Mouse (Mus musculus) ES-Bruce4 (cell line): ENCODE results near the gene Ankrd33b. TPM values are rescaled to one million over a fixed set of nuclear protein-coding genes. Genes with fewer than 3 reads are reported as not detected.
A peak's percentile ranks its signal among the peaks of the same experiment; 100 is the strongest.

ENCODE experiments used
- H3K27ac ChIP-seq: 2 replicates; pipeline ENCODE4 v1.5.1; 2012; ENCODE audit warnings: low read length, inconsistent platforms; ENCODE audit not compliant: insufficient read depth
- H3K27me3 ChIP-seq: 2 replicates; pipeline ENCODE4 v1.6.1; 2012; ENCODE audit warnings: mild to moderate bottlenecking, low read length, inconsistent platforms; ENCODE audit not compliant: control insufficient read depth, poor library complexity, insufficient read depth, severe bottlenecking
- H3K36me3 ChIP-seq: 2 replicates; pipeline ENCODE4 v1.6.1; 2012; ENCODE audit warnings: inconsistent platforms, mild to moderate bottlenecking, low read length, moderate library complexity; ENCODE audit not compliant: control insufficient read depth, poor library complexity, insufficient read depth, severe bottlenecking
- H3K4me1 ChIP-seq: one replicate; pipeline ENCODE4 v1.8.1; 2011; ENCODE audit warnings: low read length; ENCODE audit not compliant: control insufficient read depth, insufficient read depth
- H3K4me3 ChIP-seq: 2 replicates; pipeline ENCODE4 v1.5.1; 2011; ENCODE audit warnings: low read depth, mild to moderate bottlenecking, low read length
- H3K9ac ChIP-seq: 2 replicates; pipeline ENCODE4 v1.6.1; 2012; ENCODE audit warnings: low read depth, mild to moderate bottlenecking, inconsistent platforms; ENCODE audit not compliant: poor library complexity, severe bottlenecking
- H3K9me3 ChIP-seq: replicated peaks from 2 replicates; pipeline ENCODE4 v1.6.1; 2012; ENCODE audit warnings: mild to moderate bottlenecking, low read length, inconsistent platforms; ENCODE audit not compliant: control insufficient read depth, poor library complexity, insufficient read depth, severe bottlenecking
- CTCF ChIP-seq: IDR thresholded peaks from one replicate; pipeline ENCODE4 v1.8.1; 2011; ENCODE audit warnings: low read depth, low read length
- EP300 ChIP-seq: IDR thresholded peaks from 2 replicates; pipeline ENCODE4 v1.6.1; 2011; ENCODE audit warnings: low read depth, low read length; ENCODE audit not compliant: insufficient read depth
- POLR2A ChIP-seq: IDR thresholded peaks from one replicate; pipeline ENCODE4 v1.8.1; 2011; ENCODE audit warnings: low read length; ENCODE audit not compliant: insufficient read depth
- polyA plus RNA-seq: library from polyadenylated mRNA; stranded (reverse); fragments of >200 nt; gene quantifications from 2 replicates; pipeline ENCODE4 v1.2.4, GENCODE M21; 2011; ENCODE audit warnings: low read depth; ENCODE audit not compliant: missing spikeins, insufficient read depth, insufficient read length

The Ankrd33b gene
- polyA plus RNA-seq, 1 experiment: 1.6 TPM

GRCm38 (mm10) chr15:31331742-31332141, 35.8 kb downstream of the Ankrd33b start:
- no peak overlapping the region for H3K27ac ChIP-seq
- TF ChIP-seq CTCF (no peak), POLR2A (no peak), EP300 (no peak)
- H3K9me3 ChIP-seq: no peaks in the 10 kb centered on the region
- no peaks in the 10 kb centered on the region for H3K36me3 ChIP-seq
- no peak overlapping the region for H3K4me3 ChIP-seq
- no peaks in the 10 kb centered on the region for H3K4me1 ChIP-seq
- no peak overlapping the region for H3K9ac ChIP-seq
- no peaks in the 10 kb centered on the region for H3K27me3 ChIP-seq

- Histone ChIP-seq H3K9me3 (no peaks in the 10 kb centered on the region), H3K4me3 (no peak overlapping the region), H3K36me3 (no peaks in the 10 kb centered on the region), H3K27ac (no peak overlapping the region), H3K4me1 (no peaks in the 10 kb centered on the region), H3K27me3 (no peaks in the 10 kb centered on the region), H3K9ac (no peak overlapping the region)
- TF ChIP-seq EP300 (no peak), CTCF (no peak), POLR2A (no peak)
These were observed 39.4 kb downstream of the Ankrd33b start for GRCm38 (mm10) chr15:31328082-31328614.

GRCm38 (mm10) chr15:31325660-31326354, 41.7 kb downstream of the Ankrd33b start:
- Histone ChIP-seq H3K9ac (no peak overlapping the region), H3K9me3 (no peaks in the 10 kb centered on the region), H3K4me1 (no peaks in the 10 kb centered on the region), H3K27me3 (no peaks in the 10 kb centered on the region), H3K4me3 (no peak overlapping the region), H3K36me3 (no peaks in the 10 kb centered on the region), H3K27ac (no peak overlapping the region)
- TF ChIP-seq CTCF (no peak), POLR2A (no peak), EP300 (no peak)

GRCm38 (mm10) chr15:31324551-31324950, 43.0 kb downstream of the Ankrd33b start:
- Histone ChIP-seq H3K4me3 (peak overlapping the region; percentile 16; the same call in 1 of the 2 replicates), H3K27me3 (no peaks in the 10 kb centered on the region), H3K4me1 (no peaks in the 10 kb centered on the region), H3K9me3 (no peaks in the 10 kb centered on the region), H3K27ac (no peak overlapping the region), H3K36me3 (no peaks in the 10 kb centered on the region), H3K9ac (no peak overlapping the region)
- no peak for TF ChIP-seq EP300
- no peak for TF ChIP-seq POLR2A
- TF ChIP-seq CTCF: no peak

- Histone ChIP-seq H3K9me3 (no peaks in the 10 kb centered on the region), H3K27me3 (no peaks in the 10 kb centered on the region), H3K4me3 (no peak overlapping the region), H3K9ac (no peak overlapping the region), H3K27ac (no peak overlapping the region), H3K4me1 (no peaks in the 10 kb centered on the region), H3K36me3 (no peaks in the 10 kb centered on the region)
- no peak for TF ChIP-seq POLR2A
- TF ChIP-seq CTCF: peak; percentile 87
- TF ChIP-seq EP300: no peak
These were observed 43.8 kb downstream of the Ankrd33b start for GRCm38 (mm10) chr15:31323684-31324083.

GRCm38 (mm10) chr15:31320598-31321377, 46.7 kb downstream of the Ankrd33b start:
- TF ChIP-seq CTCF: peak; percentile 40
- no peak for TF ChIP-seq POLR2A
- H3K4me1 ChIP-seq: peaks cover 2% of the 10 kb centered on the region

More at GRCm38 (mm10) chr15:31320598-31321377, 46.7 kb downstream of the Ankrd33b start:
- H3K4me3 ChIP-seq: no peak overlapping the region
- H3K9me3 ChIP-seq: no peaks in the 10 kb centered on the region
- H3K27me3 ChIP-seq: no peaks in the 10 kb centered on the region
- no peak overlapping the region for H3K27ac ChIP-seq
- no peaks in the 10 kb centered on the region for H3K36me3 ChIP-seq
- no peak overlapping the region for H3K9ac ChIP-seq
